Mouse (Mus musculus) testis, adult 2 months (tissue): ENCODE measurements around the gene Rai2. TPM values are rescaled to one million over a fixed set of nuclear protein-coding genes. Genes with fewer than 3 reads are reported as not detected.
"Not testable (repeated sequence)": the region's sequence is repeated elsewhere in the genome, so short reads cannot be mapped to it uniquely, and the experiment has no call there.

ENCODE experiments used
- H3K27ac ChIP-seq: fragments of 200-500 bp; 2 replicates; pipeline ENCODE4 v1.5.1; 2012; ENCODE audit warnings: low read depth, low read length; ENCODE audit not compliant: control insufficient read depth, insufficient read depth
- H3K27me3 ChIP-seq: fragments of 200-500 bp; 2 replicates; pipeline ENCODE4 v1.6.1; 2012; ENCODE audit warnings: mild to moderate bottlenecking, low read length, moderate library complexity; ENCODE audit not compliant: control insufficient read depth, insufficient read depth
- H3K36me3 ChIP-seq: fragments of 200-500 bp; 2 replicates; pipeline ENCODE4 v1.6.1; 2012; ENCODE audit warnings: mild to moderate bottlenecking, low read length; ENCODE audit not compliant: control insufficient read depth, insufficient read depth
- H3K4me1 ChIP-seq: fragments of 200-500 bp; 2 replicates; pipeline ENCODE4 v1.6.1; 2012; ENCODE audit warnings: low read length; ENCODE audit not compliant: control insufficient read depth, insufficient read depth
- H3K4me3 ChIP-seq: fragments of 200-500 bp; 2 replicates; pipeline ENCODE4 v1.5.1; 2012; ENCODE audit warnings: low read depth, mild to moderate bottlenecking, low read length, moderate library complexity, mixed read lengths; ENCODE audit not compliant: control insufficient read depth
- CTCF ChIP-seq: fragments of 200-500 bp; IDR thresholded peaks from 2 replicates; pipeline ENCODE4 v1.5.1; 2012; ENCODE audit warnings: low read depth, mild to moderate bottlenecking, inconsistent platforms, low read length, moderate library complexity; ENCODE audit not compliant: control insufficient read depth, insufficient read depth, insufficient replicate concordance
- POLR2A ChIP-seq: fragments of 200-500 bp; IDR thresholded peaks from 2 replicates; pipeline ENCODE4 v1.6.1; 2012; ENCODE audit warnings: low read depth, mild to moderate bottlenecking, inconsistent platforms, low read length, moderate library complexity; ENCODE audit not compliant: control insufficient read depth
- polyA plus RNA-seq: library from polyadenylated mRNA; depleted of rRNA; stranded (reverse); fragments of >200 nt; gene quantifications from 2 replicates; pipeline ENCODE4 v1.2.3, GENCODE M21; 2012

Rai2 gene
- polyA plus RNA-seq, 1 experiment: 3.7 TPM

- Histone ChIP-seq H3K27me3 (no peaks in the 10 kb centered on the region), H3K36me3 (no peaks in the 10 kb centered on the region), H3K27ac (no peak overlapping the region), H3K4me3 (no peak overlapping the region), H3K4me1 (no peaks in the 10 kb centered on the region)
- no peak for TF ChIP-seq POLR2A
- no peak for TF ChIP-seq CTCF
Observed at GRCm38 (mm10) chrX:161745296-161745695, 28.4 kb downstream of the Rai2 start.

- H3K36me3 ChIP-seq: no peaks in the 10 kb centered on the region
- TF ChIP-seq POLR2A (no peak), CTCF (no peak)
- no peak overlapping the region for H3K27ac ChIP-seq
- no peaks in the 10 kb centered on the region for H3K4me1 ChIP-seq
- H3K27me3 ChIP-seq: no peaks in the 10 kb centered on the region
- no peak overlapping the region for H3K4me3 ChIP-seq
Observed at GRCm38 (mm10) chrX:161747337-161747736, 30.5 kb downstream of the Rai2 start.

- no peaks in the 10 kb centered on the region for H3K36me3 ChIP-seq
- no peak overlapping the region for H3K4me3 ChIP-seq
- H3K27ac ChIP-seq: no peak overlapping the region
- H3K27me3 ChIP-seq: no peaks in the 10 kb centered on the region
- H3K4me1 ChIP-seq: no peaks in the 10 kb centered on the region
- TF ChIP-seq POLR2A (no peak), CTCF (no peak)
Observed at GRCm38 (mm10) chrX:161753514-161753913, 36.6 kb downstream of the Rai2 start.

GRCm38 (mm10) chrX:161776321-161776962, 59.6 kb downstream of the Rai2 start:
- Histone ChIP-seq H3K4me1 (no peaks in the 10 kb centered on the region), H3K27me3 (no peaks in the 10 kb centered on the region), H3K4me3 (peak overlapping the region; percentile 25; the same call in 1 of the 2 replicates), H3K36me3 (no peaks in the 10 kb centered on the region), H3K27ac (no peak overlapping the region)
- TF ChIP-seq POLR2A (no peak), CTCF (no peak)

GRCm38 (mm10) chrX:161780321-161781034, 63.6 kb downstream of the Rai2 start:
- Histone ChIP-seq H3K4me1 (no peaks in the 10 kb centered on the region), H3K4me3 (no peak overlapping the region), H3K27ac (no peak overlapping the region), H3K36me3 (no peaks in the 10 kb centered on the region), H3K27me3 (no peaks in the 10 kb centered on the region)
- TF ChIP-seq CTCF (no peak), POLR2A (no peak)

GRCm38 (mm10) chrX:161790182-161790581, 73.3 kb downstream of the Rai2 start:
- no peak; the same call in 1 of the 2 replicates for TF ChIP-seq CTCF
- TF ChIP-seq POLR2A: no peak
- no peak overlapping the region for H3K27ac ChIP-seq
- no peaks in the 10 kb centered on the region for H3K27me3 ChIP-seq
- H3K4me1 ChIP-seq: no peaks in the 10 kb centered on the region
- no peak overlapping the region for H3K4me3 ChIP-seq
- no peaks in the 10 kb centered on the region for H3K36me3 ChIP-seq

GRCm38 (mm10) chrX:161826186-161826585, 109.3 kb downstream of the Rai2 start:
- H3K4me3 ChIP-seq, H3K27me3 ChIP-seq, H3K27ac ChIP-seq, H3K36me3 ChIP-seq, H3K4me1 ChIP-seq: not testable (repeated sequence)
